Mouse (Mus musculus) erythroblast, embryonic 14.5 days (primary cell): ENCODE results near the gene Bicd2. TPM values are rescaled to one million over a fixed set of nuclear protein-coding genes. Genes with fewer than 3 reads are reported as not detected.
"Not testable (repeated sequence)": the region's sequence is repeated elsewhere in the genome, so short reads cannot be mapped to it uniquely, and the experiment has no call there.

ENCODE experiments used
- H3K27me3 ChIP-seq: 2 replicates; pipeline ENCODE4 v1.6.1; 2012; ENCODE audit warnings: inconsistent platforms; ENCODE audit not compliant: control insufficient read depth
- H3K36me3 ChIP-seq: 2 replicates; pipeline ENCODE4 v1.6.1; 2012; ENCODE audit warnings: mild to moderate bottlenecking, inconsistent platforms; ENCODE audit not compliant: control insufficient read depth
- H3K4me1 ChIP-seq: 2 replicates; pipeline ENCODE4 v1.6.1; 2012; ENCODE audit warnings: inconsistent platforms; ENCODE audit not compliant: control insufficient read depth
- H3K4me3 ChIP-seq: replicated peaks from 2 replicates; pipeline ENCODE3; 2012; ENCODE audit warnings: moderate library complexity, mild to moderate bottlenecking, inconsistent platforms
- H3K9me3 ChIP-seq: 2 replicates; pipeline ENCODE4 v1.6.1; 2012; ENCODE audit warnings: low read length, inconsistent platforms, mixed read lengths; ENCODE audit not compliant: control insufficient read depth
- GATA1 ChIP-seq: IDR thresholded peaks from 2 replicates; pipeline ENCODE4 v1.6.1; 2012; ENCODE audit warnings: low read length, inconsistent platforms, mixed read lengths
- TAL1 ChIP-seq: IDR thresholded peaks from 3 replicates; pipeline ENCODE4 v1.6.1; 2012; ENCODE audit warnings: low read length, inconsistent platforms, mixed read lengths
- polyA plus RNA-seq: library from polyadenylated mRNA; stranded (reverse); fragments of >175 nt; gene quantifications from 2 replicates; pipeline ENCODE4 v1.2.3, GENCODE M21; 2012

The Bicd2 gene
- polyA plus RNA-seq, 1 experiment: 0.91 TPM

DNA sequence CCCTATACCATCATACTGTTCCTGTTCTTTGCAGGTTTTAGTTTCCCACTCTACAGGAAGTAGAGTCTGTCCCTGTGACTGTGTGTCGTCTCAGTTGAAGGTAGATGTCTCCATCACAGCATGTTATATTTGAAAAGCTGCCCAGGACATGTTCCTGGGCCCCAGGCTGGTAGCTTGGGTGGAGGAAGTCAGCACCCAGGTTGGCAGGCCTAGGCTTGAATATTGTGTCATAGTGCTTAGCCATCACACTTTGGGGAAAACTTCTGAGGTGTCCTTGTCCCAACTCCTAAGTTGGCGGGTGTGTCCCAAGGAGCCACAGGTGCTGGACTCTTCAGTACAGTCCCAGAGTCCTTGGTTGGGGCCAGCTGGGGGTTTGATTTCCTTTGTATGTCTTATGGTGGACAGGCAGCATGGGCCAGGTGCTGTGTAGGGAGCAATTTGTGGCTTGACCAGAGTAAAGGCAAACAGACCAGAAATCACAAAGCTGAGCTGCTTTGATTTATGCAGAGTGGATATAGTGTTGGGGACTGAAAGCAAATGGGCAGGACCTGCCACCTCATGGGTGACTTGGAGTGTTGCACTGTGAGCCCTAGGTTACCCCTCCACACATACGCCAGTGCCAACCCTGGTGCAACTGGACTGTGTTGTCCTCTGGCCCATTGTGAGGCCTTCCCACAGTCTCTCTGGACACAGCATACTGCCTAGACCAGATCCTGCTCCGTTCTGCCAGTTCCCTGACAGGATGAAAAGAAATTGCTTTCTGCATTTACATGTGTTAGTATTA, 26.5 kb downstream of the Bicd2 start:
- TF ChIP-seq GATA1 (no peak), TAL1 (no peak)
- Histone ChIP-seq H3K9me3 (no peaks in the 10 kb centered on the region), H3K36me3 (peaks cover 45% of the 10 kb centered on the region), H3K4me1 (peaks cover 16% of the 10 kb centered on the region), H3K27me3 (no peaks in the 10 kb centered on the region), H3K4me3 (no peak overlapping the region)

DNA sequence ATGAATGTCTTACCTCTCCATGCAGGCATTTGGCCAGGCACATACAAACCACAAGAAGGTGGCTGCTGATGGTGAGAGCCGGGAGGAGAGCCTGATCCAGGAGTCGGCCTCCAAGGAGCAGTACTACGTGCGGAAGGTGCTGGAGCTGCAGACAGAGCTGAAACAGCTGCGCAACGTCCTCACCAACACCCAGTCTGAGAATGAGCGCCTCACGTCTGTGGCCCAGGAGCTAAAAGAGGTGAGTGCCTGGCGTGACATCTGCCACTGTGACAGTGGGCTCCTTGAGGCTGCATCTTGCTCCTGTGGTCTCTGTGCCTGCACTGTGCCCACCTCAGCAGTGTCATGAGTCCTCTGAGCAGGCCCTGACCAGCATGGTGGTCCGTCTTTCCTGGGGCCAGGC, 28.0 kb downstream of the Bicd2 start:
- Histone ChIP-seq H3K36me3 (peaks cover 48% of the 10 kb centered on the region), H3K4me1 (peaks cover 16% of the 10 kb centered on the region), H3K4me3 (no peak overlapping the region), H3K27me3 (no peaks in the 10 kb centered on the region), H3K9me3 (no peaks in the 10 kb centered on the region)
- TF ChIP-seq GATA1: no peak
- TF ChIP-seq TAL1: no peak

GRCm38 (mm10) chr13:49370216-49370615, 28.8 kb downstream of the Bicd2 start:
- not testable (repeated sequence) for H3K4me3 ChIP-seq, H3K27me3 ChIP-seq, H3K9me3 ChIP-seq
- Histone ChIP-seq H3K4me1 (peaks cover 19% of the 10 kb centered on the region), H3K36me3 (peaks cover 56% of the 10 kb centered on the region)

- not testable (repeated sequence) for H3K4me3 ChIP-seq, H3K9me3 ChIP-seq, H3K27me3 ChIP-seq
- peaks cover 63% of the 10 kb centered on the region for H3K36me3 ChIP-seq
- peaks cover 23% of the 10 kb centered on the region for H3K4me1 ChIP-seq
Observed at GRCm38 (mm10) chr13:49370916-49371315, 29.5 kb downstream of the Bicd2 start.

DNA sequence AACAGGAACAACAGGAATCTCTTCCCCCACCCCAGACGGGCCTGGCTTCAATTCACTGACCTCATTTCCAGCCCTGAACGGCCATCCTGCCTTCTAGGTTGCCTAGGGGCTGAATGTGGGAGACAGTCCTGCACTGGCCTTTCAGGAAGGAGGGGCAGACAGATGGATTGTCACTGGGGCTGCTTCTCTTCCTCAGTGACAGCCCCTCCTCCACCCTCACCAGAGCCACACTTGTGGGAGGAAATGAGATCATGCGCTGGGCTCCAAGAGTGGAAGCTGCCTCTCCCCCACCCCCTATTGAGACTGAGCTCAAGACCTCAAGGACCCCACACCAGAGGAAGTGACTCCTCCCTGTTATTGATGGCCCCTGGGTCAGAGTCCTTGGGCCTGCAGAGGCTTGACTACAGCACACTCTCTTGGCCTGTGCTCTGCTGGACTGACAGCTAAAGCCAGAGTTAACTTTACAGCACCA, 30.1 kb downstream of the Bicd2 start:
- H3K36me3 ChIP-seq: peaks cover 69% of the 10 kb centered on the region
- no peak overlapping the region for H3K4me3 ChIP-seq
- no peak for TF ChIP-seq TAL1
- TF ChIP-seq GATA1: no peak
- no peaks in the 10 kb centered on the region for H3K9me3 ChIP-seq
- no peaks in the 10 kb centered on the region for H3K27me3 ChIP-seq
- peaks cover 23% of the 10 kb centered on the region for H3K4me1 ChIP-seq

- Histone ChIP-seq H3K9me3 (no peaks in the 10 kb centered on the region), H3K36me3 (peaks cover 79% of the 10 kb centered on the region), H3K4me1 (peaks cover 19% of the 10 kb centered on the region), H3K27me3 (no peaks in the 10 kb centered on the region), H3K4me3 (no peak overlapping the region)
- TF ChIP-seq TAL1: no peak
- no peak for TF ChIP-seq GATA1
Observed at GRCm38 (mm10) chr13:49372370-49373060, 31.1 kb downstream of the Bicd2 start.

DNA sequence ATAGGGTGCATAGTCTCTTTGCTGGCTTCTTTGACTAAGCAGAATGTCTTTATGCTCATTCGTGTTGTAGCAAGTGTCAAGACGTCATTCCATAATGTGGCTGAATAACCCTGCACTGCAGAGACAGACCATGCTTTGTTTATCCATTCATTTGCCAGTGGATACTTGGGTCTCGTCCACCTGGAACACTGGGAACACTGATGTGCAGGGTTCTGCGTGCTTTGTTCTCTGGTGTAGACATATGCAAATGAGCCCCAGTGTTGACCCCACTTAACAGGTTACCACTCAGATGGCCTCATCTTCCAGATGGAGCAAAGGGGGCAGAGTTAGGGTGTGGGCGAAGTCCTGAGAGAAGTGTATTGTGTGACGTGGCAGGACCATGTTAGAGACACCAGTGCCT, 32.9 kb downstream of the Bicd2 start:
- Histone ChIP-seq H3K4me3 (no peak overlapping the region), H3K27me3 (no peaks in the 10 kb centered on the region), H3K4me1 (peaks cover 6% of the 10 kb centered on the region), H3K9me3 (no peaks in the 10 kb centered on the region), H3K36me3 (peaks cover 88% of the 10 kb centered on the region)
- TF ChIP-seq GATA1: no peak
- TF ChIP-seq TAL1: no peak

DNA sequence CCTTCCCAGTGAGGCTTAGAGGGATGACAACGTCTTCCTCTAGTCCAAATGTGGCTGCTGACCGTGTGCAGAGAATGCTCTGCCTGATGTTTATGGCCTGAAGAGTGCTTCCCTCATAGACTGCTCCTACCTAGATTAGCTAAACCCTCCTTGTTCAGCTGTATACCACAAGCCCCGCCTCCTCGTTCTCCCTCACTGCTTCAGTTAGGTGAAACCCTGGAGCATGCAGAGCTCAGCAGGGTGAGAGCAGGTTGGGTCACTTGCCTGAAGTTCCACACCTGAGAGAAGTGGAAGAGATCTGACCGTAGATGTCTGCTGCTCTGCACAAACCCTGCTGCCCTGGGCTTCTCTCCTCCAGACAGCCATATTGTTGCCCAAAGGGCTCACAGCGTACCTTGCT, 33.3 kb downstream of the Bicd2 start:
- H3K4me3 ChIP-seq: no peak overlapping the region
- peaks cover 6% of the 10 kb centered on the region for H3K4me1 ChIP-seq
- peaks cover 88% of the 10 kb centered on the region for H3K36me3 ChIP-seq

DNA sequence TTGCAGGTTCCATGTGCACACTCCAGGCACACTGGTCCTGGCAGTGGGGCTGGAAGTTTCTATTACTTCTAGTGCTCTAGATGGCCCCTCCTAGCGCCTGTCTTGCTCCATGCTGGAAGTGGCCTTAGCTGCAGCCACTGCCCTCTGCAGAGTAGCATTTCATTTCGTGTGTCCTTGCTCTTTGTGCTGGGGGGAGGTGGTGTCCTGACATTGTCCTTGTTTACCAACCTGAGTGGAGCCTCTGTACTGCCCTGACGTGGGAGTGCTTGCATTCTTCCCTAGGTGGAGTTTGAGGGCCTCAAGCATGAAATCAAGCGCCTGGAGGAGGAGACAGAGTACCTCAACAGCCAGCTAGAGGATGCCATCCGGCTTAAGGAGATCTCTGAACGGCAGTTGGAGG, 36.2 kb downstream of the Bicd2 start:
- Histone ChIP-seq H3K36me3 (peaks cover 88% of the 10 kb centered on the region), H3K9me3 (no peaks in the 10 kb centered on the region), H3K27me3 (no peaks in the 10 kb centered on the region), H3K4me1 (peaks cover 6% of the 10 kb centered on the region), H3K4me3 (no peak overlapping the region)
- TF ChIP-seq GATA1 (no peak), TAL1 (no peak)

More for the DNA sequence above, 33.3 kb downstream of the Bicd2 start:
- TF ChIP-seq TAL1 (no peak), GATA1 (no peak)
- no peaks in the 10 kb centered on the region for H3K9me3 ChIP-seq
- no peaks in the 10 kb centered on the region for H3K27me3 ChIP-seq
